Mouse (Mus musculus): ENCODE measurements around the gene 1700066M21Rik. TPM values are rescaled to one million over a fixed set of nuclear protein-coding genes. Genes with fewer than 3 reads are reported as not detected.
A peak's percentile ranks its signal among the peaks of the same experiment; 100 is the strongest.

1700066M21Rik gene
- 8.6 and 11.0 TPM in 2 replicates for polyA plus RNA-seq (2016; fragmentation: Nextera tagmentation; extraction: Ambion mirVana)

DNA sequence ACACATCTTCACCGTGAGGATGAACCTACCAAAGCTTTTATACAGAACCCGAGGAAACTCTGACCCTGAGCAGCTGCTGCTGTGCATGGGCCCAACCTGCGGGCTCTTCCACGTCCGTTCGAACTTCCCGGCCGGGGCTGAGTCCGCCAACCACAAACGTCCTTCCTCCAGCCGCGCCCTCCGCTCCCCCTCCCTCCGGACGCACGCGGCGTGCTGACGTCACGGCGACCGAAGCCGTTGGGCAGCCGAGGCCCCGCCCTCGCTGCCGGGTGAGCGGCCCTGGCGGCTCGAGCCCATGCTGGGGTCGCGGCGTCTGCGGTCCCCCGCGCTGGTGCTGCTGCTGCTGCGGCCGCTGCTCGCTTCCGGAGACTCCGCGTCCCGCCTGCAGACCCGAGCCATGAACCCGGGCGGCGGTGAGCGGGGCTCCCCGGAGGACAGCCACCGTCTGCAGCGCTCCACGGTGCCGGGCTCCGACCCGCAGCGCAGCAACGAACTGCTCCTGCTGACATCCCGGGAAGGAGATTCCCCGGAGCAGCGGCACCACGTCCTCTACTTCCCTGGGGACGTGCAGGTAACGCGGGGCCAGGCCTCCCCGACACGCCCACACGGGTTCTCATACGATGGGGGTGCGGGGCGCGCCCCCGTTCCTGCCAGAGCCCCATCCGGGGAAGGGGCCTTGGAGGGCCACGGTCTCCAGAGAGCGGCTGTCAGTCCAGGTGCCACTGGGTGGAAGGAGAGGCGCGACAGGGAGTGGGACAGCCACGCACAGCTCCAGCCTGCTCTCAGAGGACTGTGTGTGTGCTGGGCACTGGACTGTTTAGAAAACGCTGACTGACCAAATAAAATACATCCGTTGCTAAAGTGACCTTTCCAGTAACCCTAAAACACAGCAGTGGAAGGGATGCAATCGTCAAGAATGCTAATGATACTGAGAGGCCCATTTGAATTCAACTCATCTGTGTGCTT lies at the start of gene 1700066M21Rik:
Gene 1700066M21Rik, plus strand, starts transcription at position 245 of the 966 bp plus-strand sequence.
- Histone ChIP-seq H3K9me3 (no peaks in the 10 kb centered on the region), H3K27ac (replicated peaks) (peak within 1 kb of the TSS; percentile 90), H3K36me3 (replicated peaks) (peaks cover 6% of the 10 kb centered on the region), H3K4me1 (peaks cover 13% of the 10 kb centered on the region), H3K4me3 (peak within 1 kb of the TSS; percentile 84), H3K27me3 (replicated peaks; ENCODE audit: low read depth, poor library complexity, severe bottlenecking) (no peaks in the 10 kb centered on the region)
- under 1% methylated on average over 81 of the region's 81 CpGs for WGBS
- DNase-seq (ENCODE audit: low spot score): peak; percentile 98

DNA sequence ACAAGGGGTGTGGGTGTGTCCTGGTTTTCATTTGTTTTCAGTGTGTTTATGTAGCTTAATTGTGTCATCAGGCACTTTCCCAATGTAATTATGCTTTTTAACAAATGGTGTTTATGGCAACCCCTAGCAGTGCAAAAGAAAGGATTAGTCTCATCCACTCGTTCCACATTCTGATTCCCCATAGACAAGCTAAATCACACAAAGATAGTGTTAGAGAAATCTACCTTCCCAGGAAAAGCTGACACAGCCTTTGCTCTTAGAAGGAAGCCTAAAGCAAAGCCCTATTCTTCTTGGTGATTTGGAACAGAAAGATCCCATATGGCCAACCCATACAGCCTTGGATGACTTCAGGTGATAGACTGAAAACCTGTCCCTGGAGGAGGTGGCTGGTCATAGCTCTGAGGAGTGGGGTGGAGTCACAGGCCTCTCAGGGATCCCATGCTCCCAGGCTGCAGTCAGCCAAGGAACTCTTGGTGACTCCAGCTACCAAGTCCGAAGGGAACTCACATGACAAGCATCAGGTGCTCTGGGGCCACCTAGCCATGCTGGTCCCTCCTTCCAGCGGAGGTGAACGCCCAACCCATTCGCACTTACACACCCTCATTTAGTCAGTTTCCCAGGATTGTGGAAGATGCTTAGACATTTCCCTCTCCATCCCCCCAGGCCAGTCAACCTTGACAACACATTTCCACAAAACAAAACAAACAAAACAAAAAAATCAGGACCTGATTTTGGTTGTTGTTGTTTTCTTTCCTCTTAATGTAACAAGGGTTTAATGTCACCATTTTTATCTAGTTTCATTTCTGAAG lies 47.9 kb upstream of the 1700066M21Rik start:
- Histone ChIP-seq H3K27ac (replicated peaks) (no peak overlapping the region), H3K27me3 (replicated peaks; ENCODE audit: low read depth, poor library complexity, severe bottlenecking) (no peaks in the 10 kb centered on the region), H3K4me3 (no peak overlapping the region), H3K36me3 (replicated peaks) (no peaks in the 10 kb centered on the region), H3K9me3 (no peaks in the 10 kb centered on the region), H3K4me1 (no peaks in the 10 kb centered on the region)
- WGBS: 88% methylated on average over 5 of the region's 5 CpGs
- no peak for DNase-seq (ENCODE audit: low spot score)

DNA sequence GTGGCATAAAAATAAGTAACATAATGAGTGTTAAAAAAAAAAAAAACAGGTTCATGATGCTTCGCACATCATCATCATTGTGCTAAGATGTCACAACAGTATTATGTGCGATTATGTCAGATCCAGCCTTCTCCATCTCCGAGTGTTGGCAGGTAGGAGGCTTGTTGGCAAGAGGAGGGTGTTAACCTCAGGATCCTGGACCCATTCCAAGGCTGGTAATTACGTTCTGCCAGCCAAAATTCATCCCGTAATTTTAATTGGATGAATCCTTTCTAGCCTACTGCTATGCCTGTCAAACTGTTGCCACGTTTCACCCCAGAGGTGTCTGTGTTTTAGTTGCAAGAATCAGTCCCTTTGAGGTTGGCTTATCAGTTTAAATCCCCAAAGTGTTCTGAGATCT lies 47.2 kb upstream of the 1700066M21Rik start:
- Histone ChIP-seq H3K27me3 (replicated peaks; ENCODE audit: low read depth, poor library complexity, severe bottlenecking) (no peaks in the 10 kb centered on the region), H3K9me3 (no peaks in the 10 kb centered on the region), H3K36me3 (replicated peaks) (no peaks in the 10 kb centered on the region), H3K27ac (replicated peaks) (no peak overlapping the region), H3K4me1 (no peaks in the 10 kb centered on the region), H3K4me3 (no peak overlapping the region)
- DNase-seq (ENCODE audit: low spot score): no peak
- WGBS: 84% methylated on average over 6 of the region's 6 CpGs

GRCm38 (mm10) chr1:57332040-57332439 lies 45.4 kb upstream of the 1700066M21Rik start:
- DNase-seq (ENCODE audit: low spot score): no peak
- Histone ChIP-seq H3K4me3 (no peak overlapping the region), H3K4me1 (no peaks in the 10 kb centered on the region), H3K27me3 (replicated peaks; ENCODE audit: low read depth, poor library complexity, severe bottlenecking) (no peaks in the 10 kb centered on the region), H3K9me3 (no peaks in the 10 kb centered on the region), H3K36me3 (replicated peaks) (no peaks in the 10 kb centered on the region), H3K27ac (replicated peaks) (no peak overlapping the region)
- WGBS: 23% methylated on average over 4 of the region's 4 CpGs

DNA sequence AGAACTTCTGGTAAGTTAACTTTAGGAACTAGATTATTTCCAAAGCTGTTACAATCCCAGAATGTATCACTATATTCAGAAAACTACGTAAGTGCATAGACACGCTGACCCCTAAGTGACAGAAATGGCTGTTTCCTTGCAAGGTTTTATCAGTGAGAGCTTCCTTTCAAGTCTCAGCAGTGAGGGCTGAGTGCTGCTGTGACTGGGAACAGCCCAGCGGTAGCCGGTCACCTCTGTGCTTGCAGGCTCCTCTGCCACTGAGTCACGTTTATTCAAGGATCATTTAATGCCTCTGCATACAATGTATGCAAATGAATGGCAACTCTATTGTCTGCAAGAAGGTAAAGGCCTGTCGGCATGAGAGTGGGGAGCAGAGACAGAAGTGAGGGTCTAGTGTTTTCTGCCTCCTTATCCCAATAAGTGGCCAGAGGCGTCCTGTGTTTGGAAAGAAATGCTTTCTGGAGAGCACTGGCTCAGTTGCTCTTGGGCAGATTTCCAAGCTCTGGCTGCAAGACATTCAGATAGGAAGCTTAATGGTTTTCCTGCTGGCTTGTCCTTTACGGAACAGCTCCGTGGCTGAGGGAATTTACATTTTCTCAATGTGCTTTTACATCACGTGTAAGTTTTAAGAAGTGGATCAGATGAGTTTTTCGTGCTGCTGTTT lies 43.7 kb upstream of the 1700066M21Rik start:
- Histone ChIP-seq H3K27me3 (replicated peaks; ENCODE audit: low read depth, poor library complexity, severe bottlenecking) (no peaks in the 10 kb centered on the region), H3K4me1 (no peaks in the 10 kb centered on the region), H3K27ac (replicated peaks) (no peak overlapping the region), H3K4me3 (no peak overlapping the region), H3K9me3 (no peaks in the 10 kb centered on the region), H3K36me3 (replicated peaks) (no peaks in the 10 kb centered on the region)
- 42% methylated on average over 11 of the region's 11 CpGs for WGBS
- DNase-seq (ENCODE audit: low spot score): no peak

DNA sequence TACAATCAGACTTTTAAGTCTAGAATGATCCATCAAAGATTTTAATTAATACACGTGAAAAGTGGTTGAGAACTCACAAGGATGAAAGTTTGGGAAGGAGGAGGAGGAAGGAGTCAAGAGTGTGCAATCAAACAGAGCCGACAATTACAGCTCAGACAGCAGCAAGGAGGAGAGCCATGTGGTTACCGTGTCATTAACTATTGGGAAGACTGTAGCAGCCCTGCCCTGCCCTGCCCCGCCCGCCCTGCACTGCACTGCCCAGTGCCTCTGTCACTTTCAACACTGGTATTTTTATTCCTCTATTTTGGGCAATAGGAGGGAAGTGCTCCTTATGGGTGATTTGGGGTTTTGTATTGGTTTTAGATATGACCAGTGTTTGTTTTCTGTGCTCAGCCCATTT lies 42.2 kb upstream of the 1700066M21Rik start:
- Histone ChIP-seq H3K9me3 (no peaks in the 10 kb centered on the region), H3K27ac (replicated peaks) (no peak overlapping the region), H3K4me1 (no peaks in the 10 kb centered on the region), H3K36me3 (replicated peaks) (no peaks in the 10 kb centered on the region), H3K4me3 (no peak overlapping the region), H3K27me3 (replicated peaks; ENCODE audit: low read depth, poor library complexity, severe bottlenecking) (no peaks in the 10 kb centered on the region)
- no peak for DNase-seq (ENCODE audit: low spot score)
- WGBS: 79% methylated on average over 5 of the region's 5 CpGs

DNA sequence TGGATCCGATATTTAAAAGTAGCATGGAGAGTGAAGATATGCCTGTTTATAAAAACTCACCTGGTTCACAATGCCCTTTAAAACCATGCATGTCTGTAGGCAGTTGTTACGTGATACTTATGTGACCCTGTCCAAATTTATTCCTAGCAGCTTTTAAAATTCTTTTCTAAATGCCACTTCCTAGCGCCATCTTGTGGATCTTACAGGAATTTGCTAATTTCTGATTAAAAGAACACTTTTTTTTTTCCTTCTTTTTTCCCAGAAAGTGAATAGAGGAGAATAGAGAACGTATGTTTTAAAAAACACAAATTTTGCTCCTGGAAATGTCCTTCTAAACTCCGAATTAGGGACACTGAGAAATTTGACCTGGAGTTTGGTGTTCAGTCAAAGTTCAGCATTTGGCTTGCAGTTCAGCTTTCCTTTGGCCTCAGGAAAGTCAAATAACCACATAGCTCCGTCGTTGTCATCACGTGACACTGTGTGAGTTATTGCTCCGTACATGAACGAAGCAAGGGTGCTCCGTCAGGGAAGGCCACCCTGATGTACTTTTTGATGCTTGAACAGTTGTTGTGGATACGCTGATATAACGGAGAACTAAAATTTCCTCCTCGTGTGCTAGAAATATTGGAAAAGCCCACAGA lies 38.1 kb upstream of the 1700066M21Rik start:
- H3K27ac ChIP-seq (replicated peaks): no peak overlapping the region
- no peak for DNase-seq (ENCODE audit: low spot score)
- WGBS: 61% methylated on average over 14 of the region's 14 CpGs

DNA sequence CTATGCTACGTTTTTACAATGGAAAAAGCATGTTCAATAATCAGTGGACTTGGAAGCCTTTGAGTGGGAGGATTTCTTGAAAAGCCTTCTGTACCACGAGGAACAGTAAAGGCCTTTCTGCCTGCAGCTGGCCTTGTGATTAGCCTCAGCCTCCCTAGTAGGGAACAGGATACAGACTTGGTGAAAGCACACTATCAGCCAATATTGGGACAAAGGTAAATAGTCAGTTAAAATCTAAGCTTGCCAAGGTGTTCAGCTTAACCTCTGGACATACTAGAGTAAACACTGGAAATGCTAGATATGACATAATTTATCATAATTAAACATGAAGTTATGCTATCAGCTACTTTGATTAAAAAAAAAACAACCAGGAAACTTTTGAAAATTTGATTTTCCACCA lies 36.2 kb upstream of the 1700066M21Rik start:
- Histone ChIP-seq H3K4me3 (no peak overlapping the region), H3K27me3 (replicated peaks; ENCODE audit: low read depth, poor library complexity, severe bottlenecking) (no peaks in the 10 kb centered on the region), H3K36me3 (replicated peaks) (no peaks in the 10 kb centered on the region), H3K27ac (replicated peaks) (no peak overlapping the region), H3K4me1 (peaks cover 11% of the 10 kb centered on the region), H3K9me3 (no peaks in the 10 kb centered on the region)
- no peak for DNase-seq (ENCODE audit: low spot score)
- 33% methylated on average over 2 of the region's 2 CpGs for WGBS

More for the DNA sequence above, 38.1 kb upstream of the 1700066M21Rik start:
- Histone ChIP-seq H3K9me3 (no peaks in the 10 kb centered on the region), H3K27me3 (replicated peaks; ENCODE audit: low read depth, poor library complexity, severe bottlenecking) (no peaks in the 10 kb centered on the region), H3K4me3 (no peak overlapping the region), H3K4me1 (peaks cover 7% of the 10 kb centered on the region; the same call in 1 of the 2 replicates), H3K36me3 (replicated peaks) (no peaks in the 10 kb centered on the region)

- peaks cover 11% of the 10 kb centered on the region for H3K4me1 ChIP-seq
- no peaks in the 10 kb centered on the region for H3K27me3 ChIP-seq (replicated peaks; ENCODE audit: low read depth, poor library complexity, severe bottlenecking)
Measured at GRCm38 (mm10) chr1:57347487-57347886, 29.9 kb upstream of the 1700066M21Rik start.

GRCm38 (mm10) chr1:57351941-57352340 lies 25.5 kb upstream of the 1700066M21Rik start:
- Histone ChIP-seq H3K9me3 (no peaks in the 10 kb centered on the region), H3K4me3 (no peak overlapping the region), H3K27me3 (replicated peaks; ENCODE audit: low read depth, poor library complexity, severe bottlenecking) (no peaks in the 10 kb centered on the region), H3K4me1 (no peaks in the 10 kb centered on the region), H3K27ac (replicated peaks) (no peak overlapping the region), H3K36me3 (replicated peaks) (no peaks in the 10 kb centered on the region)
- 63% methylated on average over 1 of the region's 1 CpGs for WGBS
- no peak for DNase-seq (ENCODE audit: low spot score)

More at GRCm38 (mm10) chr1:57347487-57347886, 29.9 kb upstream of the 1700066M21Rik start:
- no peak for DNase-seq (ENCODE audit: low spot score)
- no peak overlapping the region for H3K4me3 ChIP-seq
- no peaks in the 10 kb centered on the region for H3K9me3 ChIP-seq
- H3K27ac ChIP-seq (replicated peaks): no peak overlapping the region
- H3K36me3 ChIP-seq (replicated peaks): no peaks in the 10 kb centered on the region

GRCm38 (mm10) chr1:57358546-57358945 lies 18.9 kb upstream of the 1700066M21Rik start:
- Histone ChIP-seq H3K4me3 (no peak overlapping the region), H3K4me1 (0 out of 2 replicates have a peak, but pooled peaks cover 2% of the 10 kb centered on the region), H3K36me3 (replicated peaks) (no peaks in the 10 kb centered on the region), H3K27ac (replicated peaks) (no peak overlapping the region), H3K27me3 (replicated peaks; ENCODE audit: low read depth, poor library complexity, severe bottlenecking) (no peaks in the 10 kb centered on the region), H3K9me3 (no peaks in the 10 kb centered on the region)
- WGBS: 55% methylated on average over 5 of the region's 5 CpGs
- no peak for DNase-seq (ENCODE audit: low spot score)

- Histone ChIP-seq H3K9me3 (no peaks in the 10 kb centered on the region), H3K4me3 (no peak overlapping the region), H3K27ac (replicated peaks) (no peak overlapping the region), H3K36me3 (replicated peaks) (0 out of 2 replicates have a peak, but pooled peaks cover 3% of the 10 kb centered on the region), H3K4me1 (no peaks in the 10 kb centered on the region), H3K27me3 (replicated peaks; ENCODE audit: low read depth, poor library complexity, severe bottlenecking) (no peaks in the 10 kb centered on the region)
- DNase-seq (ENCODE audit: low spot score): no peak
- 89% methylated on average over 3 of the region's 3 CpGs for WGBS
Measured at GRCm38 (mm10) chr1:57367446-57367845, 10.0 kb upstream of the 1700066M21Rik start.

Measured in embryonic facial prominence, embryonic 10.5 days (tissue).